Mouse (Mus musculus) CH12.LX (cell line): ENCODE results near the gene Cdc40. TPM values are rescaled to one million over a fixed set of nuclear protein-coding genes. Genes with fewer than 3 reads are reported as not detected.

Source experiments
- DNase-seq: peaks from one replicate; pipeline ENCODE4 v3.0.0-alpha.2; 2013; ENCODE audit errors: extremely low read depth
- H3K27ac ChIP-seq: 2 replicates; pipeline ENCODE4 v1.5.1; 2012; ENCODE audit warnings: low read depth, mild to moderate bottlenecking, control low read depth, moderate library complexity; ENCODE audit not compliant: insufficient read depth
- H3K27me3 ChIP-seq: replicated peaks from 2 replicates; pipeline ENCODE3; 2012; ENCODE audit warnings: inconsistent platforms
- H3K36me3 ChIP-seq, 2 experiments: replicated peaks in 1 of 2; 2 replicates each; pipeline versions ENCODE3 to v1.6.1; 2012; ENCODE audit warnings: inconsistent platforms in 1 of 2, low read length in 1 of 2, mild to moderate bottlenecking in 1 of 2, mixed read lengths in 1 of 2, moderate library complexity in 1 of 2; ENCODE audit not compliant: control insufficient read depth in 1 of 2, insufficient read depth in 1 of 2
- H3K4me1 ChIP-seq, 2 experiments: 2 replicates each; pipeline ENCODE4 v1.6.1; 2012; ENCODE audit warnings: inconsistent platforms in 1 of 2, moderate library complexity in 1 of 2; ENCODE audit not compliant: insufficient read depth in 2 of 2, control insufficient read depth in 1 of 2
- H3K4me2 ChIP-seq: 2 replicates; pipeline ENCODE4 v1.6.1; 2012; ENCODE audit warnings: low read depth, mild to moderate bottlenecking, control low read depth; ENCODE audit not compliant: poor library complexity, insufficient read depth, severe bottlenecking
- H3K4me3 ChIP-seq, 3 experiments: fragments of 150-350 bp in 1 of 3; sonication (generic) in 1 of 3; replicated peaks in 1 of 3; 2 replicates each; pipeline versions ENCODE3 to v1.5.1; 2011 to 2012; ENCODE audit warnings: low read depth in 2 of 3, low read length in 2 of 3, mild to moderate bottlenecking in 2 of 3, moderate library complexity in 2 of 3, control low read depth in 1 of 3, improper control_type of control experiment in 1 of 3, inconsistent platforms in 1 of 3, mixed read lengths in 1 of 3; ENCODE audit not compliant: poor library complexity in 1 of 3
- H3K79me2 ChIP-seq: replicated peaks from 2 replicates; pipeline ENCODE4 v1.6.1; 2012; ENCODE audit warnings: mild to moderate bottlenecking, moderate library complexity; ENCODE audit not compliant: control insufficient read depth, poor library complexity, insufficient read depth, severe bottlenecking; ENCODE audit errors: extremely low read depth
- H3K9ac ChIP-seq: 2 replicates; pipeline ENCODE4 v1.6.1; 2012; ENCODE audit warnings: low read depth, mild to moderate bottlenecking, control low read depth, moderate library complexity; ENCODE audit not compliant: insufficient read depth
- H3K9me3 ChIP-seq: replicated peaks from 2 replicates; pipeline ENCODE3; 2012; ENCODE audit warnings: low read length, inconsistent platforms, mixed read lengths
- CHD1 ChIP-seq: IDR thresholded peaks from 2 replicates; pipeline ENCODE4 v1.6.1; 2012; ENCODE audit warnings: low read depth, low read length, improper control_type of control experiment, inconsistent platforms
- CHD2 ChIP-seq: IDR thresholded peaks from 2 replicates; pipeline ENCODE4 v1.6.1; 2011; ENCODE audit warnings: low read length, improper control_type of control experiment
- E2F4 ChIP-seq: IDR thresholded peaks from 2 replicates; pipeline ENCODE4 v1.6.1; 2011; ENCODE audit warnings: low read depth, low read length, improper control_type of control experiment; ENCODE audit not compliant: insufficient replicate concordance
- ELF1 ChIP-seq: IDR thresholded peaks from 2 replicates; pipeline ENCODE4 v1.6.1; 2014; ENCODE audit warnings: low read depth, mild to moderate bottlenecking, inconsistent platforms, low read length, improper control_type of control experiment
- IRF4 ChIP-seq: IDR thresholded peaks from 2 replicates; pipeline ENCODE4 v1.6.1; 2014; ENCODE audit warnings: low read depth, mild to moderate bottlenecking, inconsistent platforms, low read length, improper control_type of control experiment
- KAT2A ChIP-seq: IDR thresholded peaks from 2 replicates; pipeline ENCODE4 v1.6.1; 2012; ENCODE audit warnings: low read length, improper control_type of control experiment, inconsistent platforms; ENCODE audit not compliant: insufficient replicate concordance
- MAFK ChIP-seq: IDR thresholded peaks from 2 replicates; pipeline ENCODE4 v1.6.1; 2011; ENCODE audit warnings: low read length, improper control_type of control experiment; ENCODE audit not compliant: insufficient replicate concordance
- MAX ChIP-seq: IDR thresholded peaks from 2 replicates; pipeline ENCODE4 v1.6.1; 2011; ENCODE audit warnings: low read length, improper control_type of control experiment
- MEF2A ChIP-seq: IDR thresholded peaks from 2 replicates; pipeline ENCODE4 v1.6.1; 2014; ENCODE audit warnings: low read depth, mild to moderate bottlenecking, inconsistent platforms, low read length, improper control_type of control experiment, borderline replicate concordance
- MYC ChIP-seq: IDR thresholded peaks from 2 replicates; pipeline ENCODE4 v1.6.1; 2011; ENCODE audit warnings: low read depth, mild to moderate bottlenecking, improper control_type of control experiment, low read length
- NELFE ChIP-seq: IDR thresholded peaks from 2 replicates; pipeline ENCODE4 v1.6.1; 2011; ENCODE audit warnings: low read depth, low read length, improper control_type of control experiment
- NRF1 ChIP-seq: IDR thresholded peaks from 2 replicates; pipeline ENCODE4 v1.6.1; 2014; ENCODE audit warnings: low read depth, mild to moderate bottlenecking, inconsistent platforms, low read length, improper control_type of control experiment, moderate library complexity
- PAX5 ChIP-seq: IDR thresholded peaks from 2 replicates; pipeline ENCODE4 v1.6.1; 2012; ENCODE audit warnings: low read length, inconsistent platforms, mixed read lengths
- RAD21 ChIP-seq: IDR thresholded peaks from 2 replicates; pipeline ENCODE4 v1.6.1; 2011; ENCODE audit warnings: low read depth, mild to moderate bottlenecking, low read length, improper control_type of control experiment, moderate library complexity
- SMC3 ChIP-seq: IDR thresholded peaks from 2 replicates; pipeline ENCODE4 v1.6.1; 2011; ENCODE audit warnings: low read depth, low read length, improper control_type of control experiment
- TCF12 ChIP-seq: IDR thresholded peaks from 2 replicates; pipeline ENCODE4 v1.6.1; 2014; ENCODE audit warnings: low read depth, mild to moderate bottlenecking, inconsistent platforms, low read length, improper control_type of control experiment
- USF1 ChIP-seq: IDR thresholded peaks from 2 replicates; pipeline ENCODE4 v1.6.1; 2014; ENCODE audit warnings: low read depth, mild to moderate bottlenecking, inconsistent platforms, low read length, improper control_type of control experiment
- ZC3H11A ChIP-seq: IDR thresholded peaks from 2 replicates; pipeline ENCODE4 v1.6.1; 2012; ENCODE audit warnings: low read depth, mild to moderate bottlenecking, inconsistent platforms, low read length, improper control_type of control experiment
- ZKSCAN1 ChIP-seq: IDR thresholded peaks from 2 replicates; pipeline ENCODE4 v1.6.1; 2012; ENCODE audit warnings: low read depth, inconsistent platforms, low read length, improper control_type of control experiment, borderline replicate concordance
- ZMIZ1 ChIP-seq: IDR thresholded peaks from 2 replicates; pipeline ENCODE4 v1.6.1; 2012; ENCODE audit warnings: low read depth, mild to moderate bottlenecking, inconsistent platforms, low read length, improper control_type of control experiment
- dilution Hi-C: fragments of 300-500 bp; cut with MboI; formaldehyde crosslinking; loops from 2 replicates; pipeline ENCODE4 v1.14.3; 2020; ENCODE audit warnings: low sequenced_read_pairs; ENCODE audit not compliant: extremely low pct_unique_long_range_greater_than_20kb, extremely low pct_ligation_motif_present
- in situ Hi-C: fragments of 300-500 bp; cut with MboI; formaldehyde crosslinking; loops from 3 replicates; pipeline ENCODE4 v1.14.3; 2019; ENCODE audit warnings: low sequenced_read_pairs, low pct_ligation_motif_present, low pct_unique_long_range_greater_than_20kb, mixed read lengths
- polyA plus RNA-seq: library from polyadenylated mRNA; unstranded; fragments of >175 nt; gene quantifications from 2 replicates; pipeline ENCODE4 v1.2.1, GENCODE M21; 2012; ENCODE audit warnings: low read depth; ENCODE audit not compliant: insufficient read length
- total RNA-seq, 2 experiments: library from RNA; depleted of rRNA; stranded (reverse); fragments of 300-350 nt in 1 of 2; fragments of >200 nt in 1 of 2; gene quantifications; 2 replicates each; pipeline ENCODE4 v1.2.3; 2012 to 2014

The Cdc40 gene
- total and polyA plus RNA-seq, 3 experiments: 10.6 to 36.0 (median 13.6) TPM

GRCm38 (mm10) chr10:40840086-40840485 is 43.0 kb downstream of the Cdc40 start:
- Histone ChIP-seq H3K4me2 (no peak overlapping the region), H3K4me1 (no peaks in the 10 kb centered on the region), H3K27ac (no peak overlapping the region), H3K9ac (no peak overlapping the region), H3K9me3 (no peaks in the 10 kb centered on the region), H3K27me3 (no peaks in the 10 kb centered on the region), H3K79me2 (no peaks in the 10 kb centered on the region)
- DNase-seq: no peak
- dilution Hi-C loops (no loop called here), in situ Hi-C loops (no loop called here)
- TF ChIP-seq MAFK: no peak
- TF ChIP-seq ZMIZ1: no peak
- no peak for TF ChIP-seq CHD2
- TF ChIP-seq ZKSCAN1: no peak
- TF ChIP-seq, all 38 proteins: peak for 0
- peaks cover 47 to 87% of the 10 kb centered on the region in 2 experiments for H3K36me3 ChIP-seq
- H3K4me3 ChIP-seq: no peak overlapping the region

DNA sequence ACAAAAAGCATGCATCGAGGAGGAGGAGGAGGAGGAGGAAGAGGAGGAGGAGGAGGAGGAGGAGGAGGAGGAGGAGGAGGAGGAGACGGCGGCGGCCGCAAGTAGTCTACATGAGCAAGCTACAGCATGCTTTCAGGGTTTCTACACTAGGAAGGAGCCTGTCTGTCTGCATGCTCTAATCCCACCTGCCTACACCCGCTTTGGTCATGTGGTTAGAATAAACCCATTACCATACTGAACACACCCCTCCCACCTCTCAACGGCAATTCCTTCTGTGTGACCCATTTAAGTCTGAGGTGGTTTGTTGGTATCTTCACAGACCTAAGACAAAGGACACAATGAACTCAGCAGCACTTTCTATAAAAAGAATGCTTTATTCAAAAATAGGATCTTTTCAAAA is 51.8 kb downstream of the Cdc40 start:
- H3K36me3 ChIP-seq: peaks cover 36 to 75% of the 10 kb centered on the region in 2 experiments
- DNase-seq: no peak
- no peak overlapping the region for H3K9ac ChIP-seq
- TF ChIP-seq NRF1 (no peak), E2F4 (no peak), CHD1 (no peak), SMC3 (no peak), RAD21 (no peak), IRF4 (no peak), MAX (no peak), NELFE (no peak), USF1 (no peak), ELF1 (no peak), MYC (no peak), KAT2A (no peak), TCF12 (no peak), MEF2A (no peak), PAX5 (no peak), ZC3H11A (no peak)
- in situ Hi-C loops: no loop called here
- H3K4me1 ChIP-seq: no peaks in the 10 kb centered on the region
- H3K4me2 ChIP-seq: no peak overlapping the region
- dilution Hi-C loops: no loop called here
- H3K4me3 ChIP-seq: no peak overlapping the region
- no peak overlapping the region for H3K27ac ChIP-seq
- H3K27me3 ChIP-seq: no peaks in the 10 kb centered on the region
- no peaks in the 10 kb centered on the region for H3K9me3 ChIP-seq
- H3K79me2 ChIP-seq: no peaks in the 10 kb centered on the region
